Mouse (Mus musculus) heart, embryonic 13.5 days (tissue): ENCODE results near the gene Defa25. TPM values are rescaled to one million over a fixed set of nuclear protein-coding genes. Genes with fewer than 3 reads are reported as not detected.
"Not testable (repeated sequence)": the region's sequence is repeated elsewhere in the genome, so short reads cannot be mapped to it uniquely, and the experiment has no call there.

Experiments used
- ATAC-seq: fragments of 200-750 bp; cut with Nextera tagmentation; 2 replicates; pipeline ENCODE4 v1.8.0; 2017; ENCODE audit warnings: moderate TSS enrichment; ENCODE audit not compliant: insufficient number of reproducible peaks, low FRiP score, low TSS enrichment; ENCODE audit errors: extremely low read depth
- H3K27ac ChIP-seq: fragments of 300-500 bp; sonication (generic); replicated peaks from 2 replicates; pipeline ENCODE4 v1.5.1; 2015; ENCODE audit warnings: moderate library complexity, mild to moderate bottlenecking, inconsistent platforms
- H3K27me3 ChIP-seq: fragments of 300-500 bp; sonication (generic); replicated peaks from 2 replicates; pipeline ENCODE4 v1.6.1; 2015; ENCODE audit warnings: mild to moderate bottlenecking, inconsistent platforms
- H3K36me3 ChIP-seq: fragments of 300-500 bp; sonication (generic); 2 replicates; pipeline ENCODE4 v1.6.1; 2015; ENCODE audit warnings: mild to moderate bottlenecking, inconsistent platforms
- H3K4me1 ChIP-seq: fragments of 300-500 bp; sonication (generic); 2 replicates; pipeline ENCODE4 v1.6.1; 2015; ENCODE audit warnings: inconsistent platforms
- H3K4me2 ChIP-seq: fragments of 300-500 bp; sonication (generic); 2 replicates; pipeline ENCODE4 v1.6.1; 2015; ENCODE audit warnings: inconsistent platforms, mild to moderate bottlenecking, moderate library complexity
- H3K4me3 ChIP-seq: fragments of 300-500 bp; sonication (generic); 2 replicates; pipeline ENCODE4 v1.5.1; 2015; ENCODE audit warnings: moderate library complexity, mild to moderate bottlenecking, inconsistent platforms
- H3K9ac ChIP-seq: fragments of 300-500 bp; sonication (generic); 2 replicates; pipeline ENCODE4 v1.6.1; 2015; ENCODE audit warnings: inconsistent platforms, mild to moderate bottlenecking, moderate library complexity
- H3K9me3 ChIP-seq: fragments of 300-500 bp; sonication (generic); 2 replicates; pipeline ENCODE4 v1.6.1; 2016; ENCODE audit warnings: inconsistent platforms
- WGBS: fragments of 180-500 bp; shearing (Covaris S2); methylation state at CpG from one replicate; pipeline ENCODE4 v1.1.7; 2015; ENCODE audit warnings: mixed read lengths; 5-methylcytosine and 5-hydroxymethylcytosine counted together
- polyA plus RNA-seq: library from polyadenylated mRNA; unstranded; fragments of >200 nt; fragmentation: Nextera tagmentation; extraction: Ambion mirVana; gene quantifications from 2 replicates; pipeline ENCODE4 v1.2.1, GENCODE M21; 2015

The Defa25 gene
- not detected in 2 replicates for polyA plus RNA-seq

GRCm38 (mm10) chr8:21084142-21084541, at the start of gene Defa25:
TSS of gene Defa25 (plus strand) at chr8:21084442.
- not testable (repeated sequence) for H3K27me3 ChIP-seq, ATAC-seq

GRCm38 (mm10) chr8:21054747-21055146, 29.5 kb upstream of the Defa25 start, which contains the start of gene Defa23:
TSS of gene Defa23 (plus strand) at chr8:21055047.
- H3K4me2 ChIP-seq, H3K4me3 ChIP-seq, H3K27me3 ChIP-seq, H3K9me3 ChIP-seq, H3K9ac ChIP-seq, H3K27ac ChIP-seq, H3K36me3 ChIP-seq, H3K4me1 ChIP-seq, ATAC-seq: not testable (repeated sequence)
- WGBS = no CpG with 5 or more reads among the region's 1 CpGs

More at GRCm38 (mm10) chr8:21084142-21084541, at the start of gene Defa25:
- not testable (repeated sequence) for H3K4me2 ChIP-seq, H3K4me1 ChIP-seq, H3K9me3 ChIP-seq, H3K9ac ChIP-seq, H3K27ac ChIP-seq, H3K36me3 ChIP-seq, H3K4me3 ChIP-seq

GRCm38 (mm10) chr8:21064738-21065137, 19.5 kb upstream of the Defa25 start, which contains the start of gene Defa35:
TSS of gene Defa35 (plus strand) at chr8:21065038.
- not testable (repeated sequence) for H3K4me1 ChIP-seq, ATAC-seq, H3K9me3 ChIP-seq, H3K4me3 ChIP-seq, H3K27ac ChIP-seq, H3K27me3 ChIP-seq, H3K36me3 ChIP-seq, H3K9ac ChIP-seq, H3K4me2 ChIP-seq
- 64% methylated on average over 1 of the region's 1 CpGs for WGBS

- ATAC-seq = no peak
- WGBS = 24% methylated on average over 4 of the region's 4 CpGs
- no peaks in the 10 kb centered on the region for H3K4me1 ChIP-seq
- H3K36me3 ChIP-seq = no peaks in the 10 kb centered on the region
- H3K4me3 ChIP-seq = no peak overlapping the region
- H3K9me3 ChIP-seq = no peaks in the 10 kb centered on the region
- H3K27ac ChIP-seq = no peak overlapping the region
- H3K9ac ChIP-seq = no peak overlapping the region
- H3K4me2 ChIP-seq = no peak overlapping the region
- H3K27me3 ChIP-seq = no peaks in the 10 kb centered on the region
These were observed 8.9 kb downstream of the Defa25 start for GRCm38 (mm10) chr8:21093106-21093505.

- WGBS = 71% methylated on average over 1 of the region's 2 CpGs
- ATAC-seq, H3K9me3 ChIP-seq, H3K4me1 ChIP-seq, H3K36me3 ChIP-seq, H3K27ac ChIP-seq, H3K27me3 ChIP-seq, H3K4me2 ChIP-seq, H3K4me3 ChIP-seq, H3K9ac ChIP-seq: not testable (repeated sequence)
These were observed 11.7 kb downstream of the Defa25 start, which contains the start of gene Gm14851 for GRCm38 (mm10) chr8:21095950-21096349. TSS of gene Gm14851 (minus strand) at chr8:21096050.

- 40% methylated on average over 3 of the region's 3 CpGs for WGBS
- H3K36me3 ChIP-seq, H3K27me3 ChIP-seq, H3K4me3 ChIP-seq, H3K27ac ChIP-seq, H3K4me1 ChIP-seq, H3K4me2 ChIP-seq, H3K9ac ChIP-seq, ATAC-seq, H3K9me3 ChIP-seq: not testable (repeated sequence)
These were observed 50.1 kb downstream of the Defa25 start, which contains the start of gene Defa30 for GRCm38 (mm10) chr8:21134342-21134741. TSS of gene Defa30 (plus strand) at chr8:21134642.

Other genes starting within 250 kb of the Defa25 start
- gene Defb33, start 191.8 kb upstream of the Defa25 start, polyA plus RNA-seq = not detected in 2 replicates
- gene Gm15056, start 181.8 kb upstream of the Defa25 start, polyA plus RNA-seq = not detected in 2 replicates
- gene Gm6040, start 162.4 kb upstream of the Defa25 start, polyA plus RNA-seq = not detected in 2 replicates
- gene AY761185, start 139.7 kb upstream of the Defa25 start, polyA plus RNA-seq = not detected in 2 replicates
- not detected in 2 replicates for gene Defa21, start 58.9 kb upstream of the Defa25 start, polyA plus RNA-seq
- gene Defa23, start 29.4 kb upstream of the Defa25 start, polyA plus RNA-seq = not detected in 2 replicates
- not detected in 2 replicates for gene Defa35, start 19.4 kb upstream of the Defa25 start, polyA plus RNA-seq
- not detected in 2 replicates for gene Gm14851, start 11.6 kb downstream of the Defa25 start, polyA plus RNA-seq
- not detected in 2 replicates for gene Defa30, start 50.2 kb downstream of the Defa25 start, polyA plus RNA-seq
- gene Defa22, start 77.8 kb downstream of the Defa25 start, polyA plus RNA-seq = not detected in 2 replicates
- gene Defa31, start 107.2 kb downstream of the Defa25 start, polyA plus RNA-seq = not detected in 2 replicates
- gene Gm15293, start 117.1 kb downstream of the Defa25 start, polyA plus RNA-seq = not detected in 2 replicates
- not detected in 2 replicates for gene Gm15292, start 165.3 kb downstream of the Defa25 start, polyA plus RNA-seq
- gene Defa27, start 231.1 kb downstream of the Defa25 start, polyA plus RNA-seq = not detected in 2 replicates
- gene Defa29, start 242.6 kb downstream of the Defa25 start, polyA plus RNA-seq = not detected in 2 replicates